Mouse (Mus musculus): ENCODE measurements around the gene Bach2. TPM values are rescaled to one million over a fixed set of nuclear protein-coding genes. Genes with fewer than 3 reads are reported as not detected.

Bach2 gene
- polyA plus RNA-seq, 1 experiment from 2014 or later, result 9.8 TPM

- H3K27me3 ChIP-seq, result no peaks in the 10 kb centered on the region
- no peaks in the 10 kb centered on the region for H3K9me3 ChIP-seq
- no peaks in the 10 kb centered on the region for H3K4me1 ChIP-seq
- H3K27ac ChIP-seq, result no peak overlapping the region
- H3K9ac ChIP-seq, result no peak overlapping the region
- no peaks in the 10 kb centered on the region for H3K36me3 ChIP-seq
- H3K4me2 ChIP-seq, result no peak overlapping the region
- 93% methylated on average over 1 of the region's 1 CpGs for WGBS
- no peak for ATAC-seq (ENCODE audit: insufficient number of reproducible peaks, insufficient read depth, low FRiP score, low TSS enrichment, low read depth)
- H3K4me3 ChIP-seq, result no peak overlapping the region
Observed at GRCm38 (mm10) chr4:32444671-32445196, 206.1 kb downstream of the Bach2 start.

- H3K9ac ChIP-seq, result no peak overlapping the region
- no peak overlapping the region for H3K27ac ChIP-seq
- H3K4me3 ChIP-seq, result no peak overlapping the region
- WGBS, result 91% methylated on average over 3 of the region's 3 CpGs
- no peaks in the 10 kb centered on the region for H3K36me3 ChIP-seq
- no peak for ATAC-seq (ENCODE audit: insufficient number of reproducible peaks, insufficient read depth, low FRiP score, low TSS enrichment, low read depth)
- H3K4me2 ChIP-seq, result no peak overlapping the region
- no peaks in the 10 kb centered on the region for H3K4me1 ChIP-seq
- no peaks in the 10 kb centered on the region for H3K9me3 ChIP-seq
- no peaks in the 10 kb centered on the region for H3K27me3 ChIP-seq
Observed at GRCm38 (mm10) chr4:32447850-32448249, 209.2 kb downstream of the Bach2 start.

GRCm38 (mm10) chr4:32461986-32462385, 223.4 kb downstream of the Bach2 start:
- no peak overlapping the region for H3K4me3 ChIP-seq
- no peak for ATAC-seq (ENCODE audit: insufficient number of reproducible peaks, insufficient read depth, low FRiP score, low TSS enrichment, low read depth)
- H3K9me3 ChIP-seq, result no peaks in the 10 kb centered on the region; the same call in 1 of the 2 replicates
- WGBS, result 84% methylated on average over 7 of the region's 7 CpGs
- H3K9ac ChIP-seq, result no peak overlapping the region
- H3K36me3 ChIP-seq, result no peaks in the 10 kb centered on the region
- H3K27me3 ChIP-seq, result no peaks in the 10 kb centered on the region
- no peak overlapping the region for H3K27ac ChIP-seq
- H3K4me2 ChIP-seq, result no peak overlapping the region
- H3K4me1 ChIP-seq, result no peaks in the 10 kb centered on the region

- no peaks in the 10 kb centered on the region for H3K36me3 ChIP-seq
- no peaks in the 10 kb centered on the region for H3K27me3 ChIP-seq
- 92% methylated on average over 6 of the region's 6 CpGs for WGBS
- H3K4me2 ChIP-seq, result no peak overlapping the region
- H3K4me1 ChIP-seq, result no peaks in the 10 kb centered on the region
- no peak overlapping the region for H3K27ac ChIP-seq
- H3K9me3 ChIP-seq, result no peaks in the 10 kb centered on the region; the same call in 1 of the 2 replicates
- no peak overlapping the region for H3K4me3 ChIP-seq
- ATAC-seq (ENCODE audit: insufficient number of reproducible peaks, insufficient read depth, low FRiP score, low TSS enrichment, low read depth), result no peak
- no peak overlapping the region for H3K9ac ChIP-seq
Observed at GRCm38 (mm10) chr4:32463065-32463464, 224.5 kb downstream of the Bach2 start.

- WGBS, result 78% methylated on average over 6 of the region's 6 CpGs
Observed at GRCm38 (mm10) chr4:32464540-32464939, 225.9 kb downstream of the Bach2 start.

GRCm38 (mm10) chr4:32466031-32466430, 227.4 kb downstream of the Bach2 start:
- no peak overlapping the region for H3K9ac ChIP-seq
- 0 out of 2 replicates have a peak, but pooled peaks cover 4% of the 10 kb centered on the region for H3K36me3 ChIP-seq
- H3K27ac ChIP-seq, result no peak overlapping the region
- no peak overlapping the region for H3K4me3 ChIP-seq
- H3K4me1 ChIP-seq, result no peaks in the 10 kb centered on the region
- H3K27me3 ChIP-seq, result no peaks in the 10 kb centered on the region
- 80% methylated on average over 8 of the region's 8 CpGs for WGBS
- H3K4me2 ChIP-seq, result no peak overlapping the region
- peaks cover 5% of the 10 kb centered on the region; the same call in 1 of the 2 replicates for H3K9me3 ChIP-seq
- no peak for ATAC-seq (ENCODE audit: insufficient number of reproducible peaks, insufficient read depth, low FRiP score, low TSS enrichment, low read depth)

More at GRCm38 (mm10) chr4:32464540-32464939, 225.9 kb downstream of the Bach2 start:
- Histone ChIP-seq H3K36me3 (0 out of 2 replicates have a peak, but pooled peaks cover 2% of the 10 kb centered on the region), H3K9me3 (peaks cover 2% of the 10 kb centered on the region; the same call in 1 of the 2 replicates), H3K9ac (no peak overlapping the region), H3K4me3 (no peak overlapping the region), H3K4me2 (no peak overlapping the region), H3K4me1 (no peaks in the 10 kb centered on the region), H3K27ac (no peak overlapping the region), H3K27me3 (no peaks in the 10 kb centered on the region)
- no peak for ATAC-seq (ENCODE audit: insufficient number of reproducible peaks, insufficient read depth, low FRiP score, low TSS enrichment, low read depth)

- WGBS, result 73% methylated on average over 6 of the region's 6 CpGs
- no peak overlapping the region for H3K9ac ChIP-seq
- H3K4me3 ChIP-seq, result no peak overlapping the region
- no peak overlapping the region for H3K27ac ChIP-seq
- H3K27me3 ChIP-seq, result no peaks in the 10 kb centered on the region
- no peak overlapping the region for H3K4me2 ChIP-seq
- peaks cover 41% of the 10 kb centered on the region for H3K4me1 ChIP-seq
- no peak for ATAC-seq (ENCODE audit: insufficient number of reproducible peaks, insufficient read depth, low FRiP score, low TSS enrichment, low read depth)
- no peaks in the 10 kb centered on the region for H3K36me3 ChIP-seq
- H3K9me3 ChIP-seq, result peaks cover 4% of the 10 kb centered on the region; the same call in 1 of the 2 replicates
Observed at GRCm38 (mm10) chr4:32477977-32478660, 239.5 kb downstream of the Bach2 start.

GRCm38 (mm10) chr4:32479231-32479630, 240.6 kb downstream of the Bach2 start:
- no peak overlapping the region for H3K9ac ChIP-seq
- no peaks in the 10 kb centered on the region for H3K36me3 ChIP-seq
- peaks cover 43% of the 10 kb centered on the region for H3K4me1 ChIP-seq
- no peak for ATAC-seq (ENCODE audit: insufficient number of reproducible peaks, insufficient read depth, low FRiP score, low TSS enrichment, low read depth)
- H3K27ac ChIP-seq, result no peak overlapping the region
- H3K27me3 ChIP-seq, result no peaks in the 10 kb centered on the region
- WGBS, result 21% methylated on average over 3 of the region's 3 CpGs
- H3K4me2 ChIP-seq, result no peak overlapping the region
- H3K4me3 ChIP-seq, result no peak overlapping the region
- peaks cover 4% of the 10 kb centered on the region; the same call in 1 of the 2 replicates for H3K9me3 ChIP-seq

- WGBS, result 68% methylated on average over 16 of the region's 16 CpGs
- no peak overlapping the region for H3K4me2 ChIP-seq
- no peak for ATAC-seq (ENCODE audit: insufficient number of reproducible peaks, insufficient read depth, low FRiP score, low TSS enrichment, low read depth)
Observed at GRCm38 (mm10) chr4:32479801-32480700, 241.4 kb downstream of the Bach2 start.

GRCm38 (mm10) chr4:32481366-32482055, 242.9 kb downstream of the Bach2 start:
- Histone ChIP-seq H3K9me3 (no peaks in the 10 kb centered on the region), H3K4me2 (peak overlapping the region; percentile 33), H3K4me3 (no peak overlapping the region), H3K36me3 (no peaks in the 10 kb centered on the region), H3K4me1 (peaks cover 49% of the 10 kb centered on the region), H3K9ac (no peak overlapping the region), H3K27ac (no peak overlapping the region), H3K27me3 (no peaks in the 10 kb centered on the region)
- 15% methylated on average over 18 of the region's 18 CpGs for WGBS
- ATAC-seq (ENCODE audit: insufficient number of reproducible peaks, insufficient read depth, low FRiP score, low TSS enrichment, low read depth), result no peak

More at GRCm38 (mm10) chr4:32479801-32480700, 241.4 kb downstream of the Bach2 start:
- Histone ChIP-seq H3K9ac (no peak overlapping the region), H3K4me3 (no peak overlapping the region), H3K9me3 (peaks cover under 1% of the 10 kb centered on the region; the same call in 1 of the 2 replicates), H3K27me3 (no peaks in the 10 kb centered on the region), H3K27ac (no peak overlapping the region), H3K36me3 (no peaks in the 10 kb centered on the region), H3K4me1 (peaks cover 43% of the 10 kb centered on the region)

- ATAC-seq (ENCODE audit: insufficient number of reproducible peaks, insufficient read depth, low FRiP score, low TSS enrichment, low read depth), result no peak
- peaks cover 55% of the 10 kb centered on the region for H3K4me1 ChIP-seq
- no peak overlapping the region for H3K9ac ChIP-seq
- no peak overlapping the region for H3K4me3 ChIP-seq
- H3K4me2 ChIP-seq, result peak overlapping the region; percentile 16; the same call in 1 of the 2 replicates
- WGBS, result 55% methylated on average over 8 of the region's 8 CpGs
- H3K27ac ChIP-seq, result no peak overlapping the region
- H3K9me3 ChIP-seq, result no peaks in the 10 kb centered on the region
- H3K36me3 ChIP-seq, result no peaks in the 10 kb centered on the region
- no peaks in the 10 kb centered on the region for H3K27me3 ChIP-seq
Observed at GRCm38 (mm10) chr4:32482138-32482537, 243.5 kb downstream of the Bach2 start.
